ENCODE assay signal across 27 mouse cellular contexts in the genomic region with DNA sequence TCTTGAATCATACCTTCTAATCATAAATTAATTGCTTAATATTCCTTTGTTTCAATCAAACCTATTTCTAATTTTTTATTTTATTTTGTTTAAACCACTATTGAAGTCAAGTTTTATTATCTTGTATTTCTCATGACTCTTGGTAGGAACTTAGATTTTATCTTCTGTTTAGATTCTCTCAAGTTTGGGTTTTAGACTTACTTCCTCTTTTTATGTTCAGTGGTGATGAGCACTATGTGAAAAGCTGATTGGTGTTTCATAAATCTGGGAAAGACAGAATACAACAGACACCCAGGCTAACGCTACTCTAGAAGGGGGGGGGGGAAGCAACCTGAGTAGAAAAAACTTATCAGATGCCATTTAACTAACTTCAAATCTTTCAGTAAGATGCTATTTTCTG. TPM values are rescaled to one million over a fixed set of nuclear protein-coding genes. Genes with fewer than 3 reads are reported as not detected.
DNase-seq lines count a peak whose midpoint lies in the region; ATAC-seq lines count a peak whose summit lies in the region.
"Had no signal": no experiment of that assay in that cellular context is flagged by ENCODE, and none has a peak within 500 bp of the region (broad histone marks: within the 10 kb centered on the region; RNA-seq: fewer than 3 reads in every experiment).

No protein-coding gene starts in this region.

- H3K4me2 ChIP-seq in heart, embryonic 12.5 days = no peak overlapping the region
- H3K4me2 ChIP-seq: embryonic facial prominence, embryonic 13.5 days; embryonic facial prominence, embryonic 15.5 days; forebrain, embryonic 13.5 days; forebrain, embryonic 15.5 days had no signal

- 87% methylated on average over 1 of the region's 1 CpGs for WGBS in heart, embryonic 12.5 days

- peak; percentile 52; the same call in 1 of the 2 replicates for ATAC-seq in common myeloid progenitor, adult 5-6 weeks (replicated peaks; ENCODE audit: low read depth, poor library complexity, severe bottlenecking)
- ATAC-seq in megakaryocyte progenitor cell, adult 5-6 weeks (replicated peaks; ENCODE audit: poor library complexity) = 0 out of 2 replicates have a peak, but pooled peaks have one; percentile 44
- ATAC-seq in CD4-positive, CD25-positive, alpha-beta regulatory T cell, adult 4 months = no peak
- ATAC-seq in heart, embryonic 12.5 days (ENCODE audit: insufficient number of reproducible peaks, low FRiP score) = no peak
- ATAC-seq: activated CD4-positive, CD25-positive, alpha-beta regulatory T cell, adult 4 months; forebrain, embryonic 13.5 days; forebrain, embryonic 15.5 days; forebrain, postnatal 0 days had no signal

- DNase-seq in A20 (ENCODE audit: low read depth, low spot score) = peak; percentile 69
- no peak for DNase-seq in kidney, postnatal 4 days
- no peak for DNase-seq in layer of hippocampus, postnatal 10 days (ENCODE audit: low spot score in 2 of 2)
- DNase-seq: adrenal gland, adult 8-10 months; adrenal gland, postnatal 14 days; adrenal gland, postnatal 36 days; cerebellum, adult 11-12 months; cerebellum, adult 2 months; cerebellum, adult 9-10 months; cerebellum, postnatal 10 days; cerebellum, postnatal 25 days; embryo, embryonic 11 days; forebrain, postnatal 0 days had no signal

- H3K4me1 ChIP-seq in heart, embryonic 12.5 days (replicated peaks) = no peaks in the 10 kb centered on the region
- H3K4me1 ChIP-seq: embryonic facial prominence, embryonic 13.5 days; embryonic facial prominence, embryonic 15.5 days; forebrain, embryonic 10.5 days; forebrain, embryonic 13.5 days; forebrain, embryonic 15.5 days had no signal

- H3K36me3 ChIP-seq in heart, embryonic 12.5 days = no peaks in the 10 kb centered on the region
- H3K36me3 ChIP-seq: embryonic facial prominence, embryonic 13.5 days; embryonic facial prominence, embryonic 15.5 days; forebrain, embryonic 10.5 days; forebrain, embryonic 15.5 days; G1E had no signal

- no peak overlapping the region for H3K4me3 ChIP-seq in heart, embryonic 12.5 days
- H3K4me3 ChIP-seq: embryonic facial prominence, embryonic 13.5 days; embryonic facial prominence, embryonic 15.5 days; erythroblast, embryonic 14.5 days; forebrain, embryonic 10.5 days; forebrain, embryonic 13.5 days; forebrain, embryonic 15.5 days had no signal

- no peak overlapping the region for H3K27ac ChIP-seq in heart, embryonic 12.5 days (ENCODE audit: poor library complexity, severe bottlenecking)
- H3K27ac ChIP-seq: embryonic facial prominence, embryonic 13.5 days; embryonic facial prominence, embryonic 15.5 days; forebrain, embryonic 10.5 days; forebrain, embryonic 13.5 days; forebrain, embryonic 15.5 days had no signal

- H3K9me3 ChIP-seq in heart, embryonic 12.5 days (replicated peaks) = no peaks in the 10 kb centered on the region
- H3K9me3 ChIP-seq: embryonic facial prominence, embryonic 13.5 days; embryonic facial prominence, embryonic 15.5 days; forebrain, embryonic 10.5 days; forebrain, embryonic 13.5 days; forebrain, embryonic 15.5 days; G1E had no signal

- no peaks in the 10 kb centered on the region for H3K27me3 ChIP-seq in heart, embryonic 12.5 days (replicated peaks)
- H3K27me3 ChIP-seq: CH12.LX; embryonic facial prominence, embryonic 13.5 days; embryonic facial prominence, embryonic 15.5 days; forebrain, embryonic 13.5 days; forebrain, embryonic 15.5 days had no signal

- no peak overlapping the region for H3K9ac ChIP-seq in heart, embryonic 12.5 days
- H3K9ac ChIP-seq: embryonic facial prominence, embryonic 13.5 days; embryonic facial prominence, embryonic 15.5 days; forebrain, embryonic 13.5 days; forebrain, embryonic 15.5 days; forebrain, postnatal 0 days had no signal

RNA-seq across cellular contexts. Expression of a gene that starts 49.7 kb away (rescaled TPM):
- 0.69 TPM in 1 of 2 replicates, not detected in the other for total RNA-seq in common myeloid progenitor, adult 5-6 weeks (2017)
- total RNA-seq in megakaryocyte progenitor cell, adult 5-6 weeks (2015) = not detected in 2 replicates
- total RNA-seq in megakaryocyte progenitor cell, adult 5-6 weeks (2017) = 0.21 TPM in 1 of 2 replicates, not detected in the other
- not detected for polyA plus RNA-seq in CD4-positive, CD25-positive, alpha-beta regulatory T cell, adult 4 months (2017; shearing (Covaris generic))
- 0.86 and 1.7 TPM in 2 replicates for polyA plus RNA-seq in heart, embryonic 12.5 days (2016; fragmentation: Nextera tagmentation; extraction: Ambion mirVana)
- 1 to 10 TPM; 2.9 to 3.4 TPM for total RNA-seq in layer of hippocampus, postnatal 10 days (2021)
- total RNA-seq: adrenal gland, postnatal 14 days; CH12.LX; G1E had no signal
- polyA plus RNA-seq: activated CD4-positive, CD25-positive, alpha-beta regulatory T cell, adult 4 months; C2C12; erythroblast, embryonic 14.5 days; G1E had no signal

Comparison
In these comparisons a context has a peak if more than half of its experiments do, and no peak if none do; other contexts are left out.
1. ATAC-seq: peak in common myeloid progenitor, adult 5-6 weeks (single experiment) and megakaryocyte progenitor cell, adult 5-6 weeks (single experiment); none in CD4-positive, CD25-positive, alpha-beta regulatory T cell, adult 4 months (single experiment) and heart, embryonic 12.5 days (single experiment).